Mouse (Mus musculus) megakaryocyte, embryonic 14.5 days (primary cell): ENCODE data around the gene Doc2b.

Experiments
- FLI1 ChIP-seq: IDR thresholded peaks from 2 replicates; pipeline ENCODE4 v1.6.1; 2012; ENCODE audit warnings: low read length, inconsistent platforms, mixed read lengths
- GATA1 ChIP-seq: IDR thresholded peaks from 3 replicates; pipeline ENCODE4 v1.6.1; 2012; ENCODE audit warnings: mixed read lengths, low read length, inconsistent platforms, borderline replicate concordance

DNA sequence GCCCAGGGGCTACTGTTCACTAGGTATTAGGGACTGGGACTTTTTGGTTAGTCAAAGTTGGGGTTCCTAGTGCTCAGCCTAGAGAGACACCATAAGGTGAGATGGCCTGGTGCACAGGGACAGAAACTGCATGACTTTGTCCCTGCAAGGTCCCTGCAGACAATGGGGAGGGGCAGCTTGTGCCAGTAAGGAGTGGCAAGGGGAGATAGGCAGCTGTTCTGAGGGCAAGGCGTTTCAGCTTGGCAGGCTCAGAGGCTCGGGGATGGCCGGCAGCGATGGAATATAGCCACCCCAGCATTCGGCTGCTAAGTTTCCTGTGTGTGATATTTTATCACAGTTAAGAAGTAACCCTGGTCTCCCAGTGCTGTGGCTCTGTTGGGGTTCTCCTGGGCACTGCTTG lies 12.1 kb downstream of the Doc2b start:
- no peak for TF ChIP-seq GATA1
- no peak for TF ChIP-seq FLI1
